Mouse (Mus musculus): ENCODE data around the gene Cldn24. TPM values are rescaled to one million over a fixed set of nuclear protein-coding genes. Genes with fewer than 3 reads are reported as not detected.

Cldn24 gene
- not detected in 2 replicates for total RNA-seq (2012; rRNA removed)
- not detected in 2 replicates for total RNA-seq (2014; rRNA removed)
- not detected in 2 replicates for polyA plus RNA-seq (2012; ENCODE audit: insufficient read length, low read depth)

DNA sequence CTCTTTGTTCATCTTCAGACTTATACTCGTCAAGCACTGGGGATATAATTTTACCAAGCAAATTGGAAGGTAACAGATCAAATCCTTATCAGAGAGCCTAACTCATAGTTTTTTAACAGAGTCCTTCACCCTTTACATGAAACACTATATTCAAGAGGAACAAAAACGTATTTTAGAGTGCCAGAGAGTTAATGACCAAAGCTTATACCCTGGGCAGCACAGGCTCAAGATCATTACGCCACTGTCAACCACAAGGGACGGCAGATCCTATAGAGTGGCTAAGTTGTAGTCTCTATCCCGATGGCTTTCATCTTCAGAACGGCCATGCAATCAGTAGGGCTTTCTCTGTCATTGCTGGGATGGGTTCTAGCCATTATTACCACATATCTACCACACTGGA is at the start of gene Cldn24:
Gene Cldn24 (plus strand): TSS at position 301 of the 400 bp plus-strand sequence.
- Histone ChIP-seq H3K9me3 (replicated peaks; ENCODE audit: low read length) (no peaks in the 10 kb centered on the region), H3K4me1 (ENCODE audit: control insufficient read depth in 1 of 2, insufficient read depth in 2 of 2) (no peaks in the 10 kb centered on the region), H3K79me2 (replicated peaks; ENCODE audit: control insufficient read depth, extremely low read depth, insufficient read depth, poor library complexity, severe bottlenecking) (no peaks in the 10 kb centered on the region), H3K4me3 (replicated peaks in 1 of 3; ENCODE audit: low read depth in 2 of 3, low read length in 2 of 3, poor library complexity in 1 of 3) (no peak within 1 kb of the TSS), H3K27ac (ENCODE audit: insufficient read depth, low read depth) (no peak within 1 kb of the TSS), H3K9ac (ENCODE audit: insufficient read depth, low read depth) (no peak within 1 kb of the TSS), H3K36me3 (replicated peaks in 1 of 2; ENCODE audit: control insufficient read depth in 1 of 2, insufficient read depth in 1 of 2, low read length in 1 of 2) (no peaks in the 10 kb centered on the region), H3K4me2 (ENCODE audit: insufficient read depth, low read depth, poor library complexity, severe bottlenecking) (no peak within 1 kb of the TSS), H3K27me3 (replicated peaks) (no peaks in the 10 kb centered on the region)
- in situ Hi-C loops (cut with MboI; ENCODE audit: low pct_ligation_motif_present, low pct_unique_long_range_greater_than_20kb, low sequenced_read_pairs) (no loop called here), dilution Hi-C loops (cut with MboI; ENCODE audit: extremely low pct_ligation_motif_present, extremely low pct_unique_long_range_greater_than_20kb, low sequenced_read_pairs) (no loop called here)
- TF ChIP-seq MAZ (IDR thresholded peaks at IDR 0.05; ENCODE audit: low read depth, low read length), result no peak
- no peak for TF ChIP-seq MAX (IDR thresholded peaks at IDR 0.05; ENCODE audit: low read length)
- no peak for TF ChIP-seq TBP (conservative IDR thresholded peaks at IDR 0.05; ENCODE audit: low read depth, low read length)
- TF ChIP-seq ZMIZ1 (IDR thresholded peaks at IDR 0.05; ENCODE audit: low read depth, low read length), result no peak
- no peak for TF ChIP-seq KAT2A (IDR thresholded peaks at IDR 0.05; ENCODE audit: insufficient replicate concordance, low read length)
- TF ChIP-seq CTCF (conservative IDR thresholded peaks at IDR 0.05 in 1 of 2, IDR thresholded peaks at IDR 0.05 in 1 of 2; ENCODE audit: low read depth in 2 of 2, low read length in 2 of 2), result no peak
- TF ChIP-seq ZNF384 (IDR thresholded peaks at IDR 0.05; ENCODE audit: low read depth, low read length), result no peak
- TF ChIP-seq UBTF (IDR thresholded peaks at IDR 0.05; ENCODE audit: low read depth, low read length), result no peak
- no peak for TF ChIP-seq POLR2AphosphoS2 (IDR thresholded peaks at IDR 0.05; ENCODE audit: low read depth, low read length)
- TF ChIP-seq POLR2A (IDR thresholded peaks at IDR 0.05; ENCODE audit: low read depth, low read length), result no peak
- no peak for TF ChIP-seq EP300 (IDR thresholded peaks at IDR 0.05; ENCODE audit: low read length)
- TF ChIP-seq ELF1 (IDR thresholded peaks at IDR 0.05; ENCODE audit: low read depth, low read length), result no peak
- no peak for TF ChIP-seq PAX5 (IDR thresholded peaks at IDR 0.05; ENCODE audit: low read length)
- no peak for TF ChIP-seq CHD1 (IDR thresholded peaks at IDR 0.05; ENCODE audit: low read depth, low read length)
- TF ChIP-seq SIN3A (IDR thresholded peaks at IDR 0.05; ENCODE audit: low read length), result no peak
- no peak for TF ChIP-seq NRF1 (IDR thresholded peaks at IDR 0.05; ENCODE audit: low read depth, low read length)
- TF ChIP-seq IRF4 (IDR thresholded peaks at IDR 0.05; ENCODE audit: low read depth, low read length), result no peak
- TF ChIP-seq ETS1 (conservative IDR thresholded peaks at IDR 0.05; ENCODE audit: low read depth, low read length), result no peak
- TF ChIP-seq CHD2 (IDR thresholded peaks at IDR 0.05; ENCODE audit: low read length), result no peak
- DNase-seq (ENCODE audit: extremely low read depth), result no peak

DNA sequence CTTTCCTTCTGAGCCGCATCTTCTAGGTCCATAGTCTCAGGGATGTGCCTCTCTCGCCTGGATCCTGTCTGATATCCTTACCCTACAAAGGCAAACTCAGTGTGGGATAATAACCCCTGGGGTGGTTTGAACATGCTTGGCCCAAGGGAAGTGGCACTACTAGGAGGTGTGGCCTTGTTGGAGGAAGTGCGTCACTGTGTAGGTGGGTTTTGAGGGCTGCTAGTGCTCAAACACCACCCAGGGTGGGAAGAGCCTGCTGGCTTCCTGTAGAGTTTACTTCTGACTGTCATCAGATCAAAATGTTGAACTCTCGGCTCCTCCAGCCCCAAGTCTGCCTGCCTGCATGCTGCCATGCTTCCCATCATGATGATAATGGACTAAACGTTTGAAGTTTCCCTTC is 49.0 kb upstream of the Cldn24 start:
- Histone ChIP-seq H3K27ac (ENCODE audit: insufficient read depth, low read depth) (no peak overlapping the region), H3K79me2 (replicated peaks; ENCODE audit: control insufficient read depth, extremely low read depth, insufficient read depth, poor library complexity, severe bottlenecking) (no peaks in the 10 kb centered on the region), H3K4me3 (replicated peaks in 1 of 3; ENCODE audit: low read depth in 2 of 3, low read length in 2 of 3, poor library complexity in 1 of 3) (no peak overlapping the region), H3K27me3 (replicated peaks) (no peaks in the 10 kb centered on the region), H3K36me3 (replicated peaks in 1 of 2; ENCODE audit: control insufficient read depth in 1 of 2, insufficient read depth in 1 of 2, low read length in 1 of 2) (no peaks in the 10 kb centered on the region), H3K9ac (ENCODE audit: insufficient read depth, low read depth) (no peak overlapping the region), H3K4me1 (ENCODE audit: control insufficient read depth in 1 of 2, insufficient read depth in 2 of 2) (no peaks in the 10 kb centered on the region), H3K9me3 (replicated peaks; ENCODE audit: low read length) (no peaks in the 10 kb centered on the region), H3K4me2 (ENCODE audit: insufficient read depth, low read depth, poor library complexity, severe bottlenecking) (no peak overlapping the region)
- TF ChIP-seq CHD1 (IDR thresholded peaks at IDR 0.05; ENCODE audit: low read depth, low read length) (no peak), MEF2A (IDR thresholded peaks at IDR 0.05; ENCODE audit: borderline replicate concordance, low read depth, low read length) (no peak), EP300 (IDR thresholded peaks at IDR 0.05; ENCODE audit: low read length) (no peak), RAD21 (IDR thresholded peaks at IDR 0.05; ENCODE audit: low read depth, low read length) (no peak), ELF1 (IDR thresholded peaks at IDR 0.05; ENCODE audit: low read depth, low read length) (no peak), ZKSCAN1 (IDR thresholded peaks at IDR 0.05; ENCODE audit: borderline replicate concordance, low read depth, low read length) (no peak), E2F4 (IDR thresholded peaks at IDR 0.05; ENCODE audit: insufficient replicate concordance, low read depth, low read length) (no peak), NELFE (IDR thresholded peaks at IDR 0.05; ENCODE audit: low read depth, low read length) (no peak), RCOR1 (conservative IDR thresholded peaks at IDR 0.05; ENCODE audit: low read depth, low read length) (no peak), MAFK (IDR thresholded peaks at IDR 0.05; ENCODE audit: insufficient replicate concordance, low read length) (no peak), MAZ (IDR thresholded peaks at IDR 0.05; ENCODE audit: low read depth, low read length) (no peak), IRF4 (IDR thresholded peaks at IDR 0.05; ENCODE audit: low read depth, low read length) (no peak), ZMIZ1 (IDR thresholded peaks at IDR 0.05; ENCODE audit: low read depth, low read length) (no peak), TBP (conservative IDR thresholded peaks at IDR 0.05; ENCODE audit: low read depth, low read length) (no peak), ZC3H11A (IDR thresholded peaks at IDR 0.05; ENCODE audit: low read depth, low read length) (no peak), JUND (conservative IDR thresholded peaks at IDR 0.05; ENCODE audit: low read depth, low read length) (no peak)
- DNase-seq (ENCODE audit: extremely low read depth), result no peak
- dilution Hi-C loops (cut with MboI; ENCODE audit: extremely low pct_ligation_motif_present, extremely low pct_unique_long_range_greater_than_20kb, low sequenced_read_pairs) (no loop called here), in situ Hi-C loops (cut with MboI; ENCODE audit: low pct_ligation_motif_present, low pct_unique_long_range_greater_than_20kb, low sequenced_read_pairs) (no loop called here)
